Mouse (Mus musculus): ENCODE measurements at regions not wholly inside any gene's neighbourhood (a gene's known extent, or its start where the extent isn't known, plus 50 kb on each side); places are given as distances from the start of the nearest gene placed in this dataset.

DNA sequence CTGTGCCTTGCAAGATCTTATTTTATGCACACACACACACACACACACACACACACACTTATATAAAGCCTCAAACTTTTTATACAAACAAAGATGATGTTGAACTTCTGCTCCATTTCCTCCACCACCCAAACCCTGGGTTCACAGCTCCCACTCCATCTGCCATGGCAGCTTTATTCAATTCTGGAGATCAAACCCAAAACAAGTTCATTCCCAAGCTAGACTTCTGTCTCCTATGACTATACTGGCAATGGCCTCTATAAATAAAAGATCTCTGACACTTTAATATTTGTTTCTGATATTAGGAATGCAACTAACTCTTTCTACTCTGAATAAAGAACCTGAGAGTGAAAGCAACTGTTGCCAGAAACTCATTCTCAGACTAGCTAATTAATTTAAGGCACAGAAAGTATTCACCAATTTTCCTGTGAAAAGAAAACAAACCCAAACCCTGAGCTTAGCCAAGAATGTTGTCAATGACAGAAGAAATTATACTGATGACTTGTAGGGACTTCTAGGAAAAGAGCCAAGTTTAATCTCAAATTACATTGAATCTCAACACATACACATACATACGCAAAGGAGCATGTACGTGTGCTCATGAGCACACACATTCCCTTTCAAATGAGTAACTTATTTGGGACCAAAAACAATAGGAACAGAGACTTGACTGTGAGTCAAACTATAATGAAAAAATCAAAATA, 695.1 kb upstream of the 4930412O13Rik start:
- no peak for DNase-seq (ENCODE audit: low spot score in 2 of 2)

- DNase-seq (ENCODE audit: low spot score in 2 of 2): no peak
These were observed 687.9 kb upstream of the 4930412O13Rik start for GRCm38 (mm10) chr2:9193195-9193594.

DNA sequence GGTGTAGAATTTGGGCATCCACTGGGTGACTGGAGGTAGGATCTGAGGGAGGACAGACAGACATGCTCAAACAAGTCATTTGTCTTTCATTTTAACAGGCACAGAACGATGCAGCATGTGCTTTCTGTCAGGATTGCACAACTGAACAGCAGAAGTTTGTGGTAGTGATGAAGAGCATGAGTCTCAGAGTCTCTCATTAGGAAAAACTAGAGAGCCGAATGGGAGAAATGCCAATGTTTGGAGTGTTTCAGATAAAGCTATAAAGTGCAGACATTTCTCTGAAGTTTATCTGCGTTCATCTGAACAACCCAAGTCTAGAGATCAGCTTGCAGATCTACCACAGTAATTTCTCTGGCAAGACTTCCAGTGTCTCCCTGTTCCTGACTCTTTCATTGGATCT, 684.0 kb upstream of the 4930412O13Rik start:
- no peak for DNase-seq (ENCODE audit: low spot score in 2 of 2)

GRCm38 (mm10) chr2:9207963-9208362, 673.1 kb upstream of the 4930412O13Rik start:
- DNase-seq (ENCODE audit: low spot score in 2 of 2): no peak

Data from right cerebral cortex, adult 2 months (tissue).